Mouse (Mus musculus) layer of hippocampus, adult 9-10 months (tissue): Measurements from ENCODE around the gene Gpr101.

Experiments
- DNase-seq: peaks from one replicate; pipeline ENCODE4 v3.0.0; 2022; ENCODE audit warnings: low spot score

Gene Gpr101

DNA sequence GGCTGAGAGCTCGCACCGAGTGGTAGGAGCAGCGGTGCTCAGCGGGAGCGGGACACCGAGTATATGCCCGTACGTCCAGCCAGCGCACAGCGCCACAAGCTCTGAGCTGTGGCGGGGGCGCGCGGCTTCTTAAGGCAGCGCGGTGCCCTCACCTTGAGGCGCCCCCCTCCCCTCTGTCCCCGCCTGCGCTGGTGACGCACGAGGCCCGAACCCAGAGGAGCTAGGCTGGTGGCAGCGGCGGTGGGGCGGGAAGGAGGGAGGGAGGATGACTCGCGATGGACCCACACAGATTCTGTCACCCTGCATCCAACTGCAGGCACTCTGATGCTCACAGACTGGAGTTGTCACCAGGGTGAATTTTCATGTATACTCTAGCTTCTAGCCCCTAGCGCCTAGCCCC lies at the start of gene Gpr101:
Gene Gpr101 (minus strand): TSS at position 124 of the 400 bp plus-strand sequence.
- no peak for DNase-seq

- no peak for DNase-seq
Measured at GRCm38 (mm10) chrX:57521117-57522095, 17.8 kb upstream of the Gpr101 start.

- no peak for DNase-seq
Measured at GRCm38 (mm10) chrX:57506247-57506646, 2.7 kb upstream of the Gpr101 start.
